Mouse (Mus musculus) fibroblast of lung, adult 2 months (primary cell): ENCODE results near the gene Npas2.
A peak's percentile ranks its signal among the peaks of the same experiment; 100 is the strongest.

Source experiments
- DNase-seq: peaks from one replicate; pipeline ENCODE4 v3.0.0-alpha.2; 2011; ENCODE audit warnings: low read depth

Gene Npas2

GRCm38 (mm10) chr1:39217584-39217983 is 24.1 kb downstream of the Npas2 start:
- no peak for DNase-seq

DNA sequence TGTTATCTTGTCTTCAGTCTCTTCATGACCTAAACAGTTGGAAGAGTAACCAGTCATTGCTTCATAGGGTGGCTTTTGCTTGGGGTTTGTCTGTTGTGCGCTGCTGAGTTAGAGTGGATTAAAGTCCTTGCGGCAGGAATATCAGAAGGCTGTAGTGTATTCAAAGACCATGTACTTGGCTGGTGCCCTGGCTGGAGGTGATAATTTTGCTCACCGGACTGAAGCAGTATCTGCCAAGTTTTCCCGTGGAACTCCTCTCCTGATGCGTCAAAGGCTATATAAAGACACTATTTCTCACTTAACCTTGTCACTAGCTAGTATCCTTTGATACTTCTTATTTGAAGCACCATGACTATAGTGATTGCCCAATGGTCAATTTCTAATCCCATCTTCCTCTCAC is 34.9 kb downstream of the Npas2 start:
- DNase-seq: no peak

- no peak for DNase-seq
These were observed 36.5 kb downstream of the Npas2 start for GRCm38 (mm10) chr1:39230021-39230420.

DNA sequence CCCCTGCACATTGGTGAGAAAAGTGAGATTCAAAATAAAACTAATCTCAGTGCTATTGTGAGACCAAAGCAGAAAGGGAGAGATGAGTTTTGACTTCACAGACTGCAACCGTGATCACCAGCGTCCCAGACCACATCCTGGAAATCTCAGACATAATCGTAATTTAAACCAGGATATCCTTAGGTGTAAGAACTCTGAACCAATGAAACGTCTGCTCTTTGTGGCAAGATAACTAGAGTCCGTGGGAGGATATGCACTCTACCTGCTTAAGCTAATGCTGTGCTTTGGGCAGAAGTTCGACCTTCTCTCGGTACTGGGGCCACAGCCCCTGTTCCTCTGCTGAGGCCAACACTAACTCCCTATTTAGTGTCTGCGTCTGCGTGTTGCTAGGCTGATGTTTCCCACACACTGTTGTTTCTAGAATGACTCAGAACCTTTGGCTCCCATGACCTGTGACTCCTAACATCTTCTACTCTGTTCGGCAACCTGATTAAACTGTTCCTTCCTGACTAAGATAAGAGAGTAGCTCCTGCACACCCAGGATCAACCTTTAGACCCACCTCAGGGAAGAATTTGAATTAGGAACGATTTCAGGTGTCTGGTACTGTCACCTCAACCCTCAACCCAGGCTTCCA is 41.4 kb downstream of the Npas2 start:
- DNase-seq: no peak

DNA sequence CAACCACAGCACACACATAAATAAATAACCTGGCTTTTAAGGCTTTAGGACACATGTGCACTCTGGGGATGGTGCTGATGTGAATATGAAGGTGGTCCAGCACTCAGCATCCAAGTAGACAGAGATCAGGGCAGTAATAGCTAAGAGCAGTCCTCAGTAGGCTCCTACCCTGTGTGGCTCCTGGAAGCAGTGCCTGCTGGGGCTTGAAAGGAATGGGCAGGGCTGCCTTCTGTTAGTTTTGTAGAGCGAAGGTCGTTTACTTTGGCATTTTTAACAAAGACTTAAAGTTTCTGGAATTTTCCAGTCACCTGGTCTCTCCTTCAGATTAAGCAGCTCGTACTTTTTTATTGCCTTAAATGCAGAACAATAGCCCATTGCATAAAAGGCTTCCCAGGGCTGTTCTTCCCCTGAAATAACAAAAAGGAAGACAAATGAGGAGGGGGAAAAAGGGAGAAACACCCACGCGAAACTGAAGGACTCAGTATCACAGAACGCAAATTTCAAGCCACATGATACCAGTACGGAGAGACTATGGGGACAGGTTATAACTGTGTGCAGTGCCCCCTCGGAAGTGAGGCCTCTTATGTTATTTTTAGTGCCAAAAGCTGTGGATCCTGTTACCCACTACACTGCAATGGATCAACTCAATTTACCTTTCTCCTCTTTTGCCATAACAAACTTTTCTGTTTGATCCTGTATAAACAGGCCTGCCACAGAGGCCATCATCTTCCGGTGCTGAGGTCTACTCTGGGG is 44.1 kb downstream of the Npas2 start:
- DNase-seq: no peak

- no peak for DNase-seq
These were observed 47.5 kb downstream of the Npas2 start for GRCm38 (mm10) chr1:39240860-39241584.

DNA sequence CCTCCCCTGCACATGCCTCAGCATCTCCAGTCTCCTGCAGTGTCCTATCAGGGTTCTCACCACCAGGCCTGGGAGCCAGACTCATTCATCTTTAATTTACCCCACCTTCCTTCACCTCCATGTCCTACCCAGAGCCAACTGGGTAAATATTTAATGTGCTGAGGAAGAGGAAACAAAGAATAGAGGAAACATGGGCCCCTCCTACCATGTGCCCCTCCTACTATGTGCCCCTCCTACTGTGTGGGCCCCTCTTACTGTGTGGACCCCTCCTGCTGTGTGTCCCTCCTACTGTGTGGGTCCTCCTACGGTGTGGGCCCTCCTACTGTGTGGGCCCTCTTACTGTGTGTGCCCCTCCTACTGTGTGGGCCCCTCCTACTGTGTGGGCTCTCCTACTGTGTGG is 51.2 kb downstream of the Npas2 start:
- DNase-seq: no peak

DNA sequence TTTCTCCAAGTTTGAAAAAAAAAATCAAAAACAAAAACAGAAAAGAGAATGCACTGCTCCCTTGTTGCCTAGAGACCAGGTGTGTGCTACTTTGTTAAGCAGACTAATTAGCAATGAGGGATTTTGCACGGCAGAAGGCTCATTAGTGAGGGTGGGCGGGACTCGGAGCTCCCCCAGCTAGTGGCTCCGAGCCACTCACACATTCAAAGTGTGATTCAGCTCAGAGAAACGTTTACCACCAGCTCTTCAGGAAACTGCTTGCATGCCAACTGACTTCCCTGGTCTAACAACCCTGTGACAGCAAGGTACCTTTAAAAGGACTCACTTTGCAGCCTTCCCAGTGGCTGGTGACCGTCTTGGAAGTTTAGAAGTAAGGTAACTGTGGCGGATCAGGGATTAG is 58.1 kb downstream of the Npas2 start:
- no peak for DNase-seq

GRCm38 (mm10) chr1:39253771-39254170 is 60.2 kb downstream of the Npas2 start:
- no peak for DNase-seq

DNA sequence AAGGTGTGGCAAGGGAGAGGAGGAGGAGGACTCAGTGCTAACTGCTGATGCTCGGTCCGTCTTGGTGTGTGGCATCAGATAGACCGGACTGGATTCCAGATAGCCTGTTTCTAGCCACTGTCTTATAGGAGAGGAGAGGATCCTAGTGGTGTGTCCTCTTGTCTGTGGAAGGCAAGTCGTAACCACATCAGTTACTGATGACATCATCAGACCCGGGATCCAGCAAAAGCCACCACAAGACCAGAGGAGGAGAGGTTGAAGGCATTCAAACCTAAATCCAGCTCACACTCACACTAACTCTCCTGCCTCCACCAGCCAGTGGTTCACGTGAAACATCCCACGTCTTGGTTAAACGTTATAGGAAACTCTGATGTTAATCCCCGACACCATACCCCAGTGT is 62.5 kb downstream of the Npas2 start:
- no peak for DNase-seq

DNA sequence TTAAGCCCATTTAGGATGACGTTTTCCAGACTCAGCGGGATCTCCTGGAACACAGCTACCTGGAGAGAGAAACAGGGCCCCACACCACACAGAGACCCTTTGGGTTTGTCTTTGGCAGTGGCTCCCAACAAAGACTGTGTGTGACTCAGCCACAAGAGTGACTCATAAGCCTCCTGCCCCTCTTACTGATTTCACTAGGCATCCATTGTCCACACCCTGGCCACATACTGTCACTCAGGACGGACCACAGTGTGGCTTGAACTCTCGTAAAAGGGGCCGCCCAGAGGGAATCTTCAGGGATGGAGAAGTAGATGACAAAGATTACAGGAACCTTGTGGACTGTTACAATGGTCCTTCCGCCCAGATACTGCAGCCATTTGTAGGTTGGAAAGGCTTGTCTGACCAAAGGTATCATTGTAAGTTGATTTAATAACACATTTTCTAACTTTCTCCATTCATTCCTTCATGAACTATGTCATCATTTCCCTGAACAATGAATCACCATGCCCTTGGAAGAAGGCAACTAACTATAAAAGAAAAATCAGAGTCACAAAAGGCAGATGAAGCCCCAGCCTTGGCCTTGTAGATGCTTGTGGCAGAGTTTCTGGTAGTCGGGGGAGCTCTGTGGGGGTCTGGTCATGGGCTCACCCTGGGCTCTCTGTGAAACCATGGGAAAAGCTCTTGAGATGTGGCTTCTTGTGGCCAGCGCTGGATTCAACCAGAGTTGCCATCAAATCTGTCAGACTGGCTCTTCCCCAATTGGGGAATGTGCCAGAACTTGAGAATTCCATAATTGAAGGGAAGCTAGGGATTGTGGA is 63.2 kb downstream of the Npas2 start:
- peak; percentile 63 for DNase-seq

DNA sequence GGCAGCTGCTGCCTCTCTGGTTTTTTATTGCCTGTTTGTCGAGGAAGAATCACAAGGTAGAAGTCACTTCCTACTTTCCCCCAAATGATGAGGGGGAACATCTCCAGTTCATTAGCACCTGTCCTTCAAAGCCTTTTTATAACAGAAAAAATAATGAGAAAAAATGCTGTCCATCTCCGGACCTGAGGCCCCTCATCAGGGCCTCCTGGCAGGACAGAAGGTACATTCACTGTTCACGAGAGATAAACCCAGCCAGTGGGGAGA is 63.7 kb downstream of the Npas2 start:
- DNase-seq: no peak

- DNase-seq: no peak
These were observed 66.1 kb downstream of the Npas2 start for GRCm38 (mm10) chr1:39259668-39260067.

- no peak for DNase-seq
These were observed 66.8 kb downstream of the Npas2 start for GRCm38 (mm10) chr1:39260183-39260978.

DNA sequence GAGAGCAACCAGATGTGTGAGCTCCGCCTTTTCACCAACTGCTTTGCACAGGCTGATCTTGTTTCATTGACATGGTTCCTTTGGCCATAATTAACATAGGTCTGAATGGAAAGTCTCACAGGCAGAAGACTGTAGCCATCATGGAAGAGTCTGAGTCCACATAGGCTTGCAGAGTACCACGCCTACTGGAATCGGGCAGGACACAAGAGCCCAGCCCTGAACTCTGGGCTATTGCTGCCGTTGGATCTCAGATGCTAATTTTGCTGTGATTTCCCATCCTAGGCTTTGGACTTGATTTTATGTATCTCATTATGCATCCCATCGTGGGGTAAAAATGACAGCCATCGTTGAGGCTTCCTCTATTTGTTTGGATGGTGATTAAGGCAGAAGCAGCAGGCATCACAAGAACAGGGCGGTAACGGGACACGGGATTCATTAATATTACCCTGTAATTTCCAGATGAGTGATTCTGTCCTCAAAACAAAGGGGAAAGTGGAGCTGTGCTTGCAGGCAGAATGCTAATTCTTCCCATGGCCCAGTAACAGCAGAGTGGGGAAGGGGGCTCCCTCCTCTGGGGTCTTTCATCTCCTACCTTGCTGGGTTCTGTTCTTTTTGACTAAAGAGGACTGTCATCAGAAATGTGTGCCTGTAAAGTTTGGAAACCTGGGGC is 73.4 kb downstream of the Npas2 start:
- DNase-seq: no peak

- DNase-seq: no peak
These were observed 79.4 kb downstream of the Npas2 start for GRCm38 (mm10) chr1:39272976-39273375.

- no peak for DNase-seq
These were observed 86.9 kb downstream of the Npas2 start for GRCm38 (mm10) chr1:39280391-39280790.

- no peak for DNase-seq
These were observed 87.7 kb downstream of the Npas2 start for GRCm38 (mm10) chr1:39280989-39281875.

GRCm38 (mm10) chr1:39281888-39282287 is 88.4 kb downstream of the Npas2 start:
- peak; percentile 88 for DNase-seq

- DNase-seq: peak; percentile 72
These were observed 89.8 kb downstream of the Npas2 start for GRCm38 (mm10) chr1:39283323-39283722.
